ENCODE assay signal across 8 mouse cellular contexts in genomic region chr11:55113209-55113860, GRCm38 (mm10). TPM values are rescaled to one million over a fixed set of nuclear protein-coding genes. Genes with fewer than 3 reads are reported as not detected.
DNase-seq lines count a peak whose midpoint lies in the region; ATAC-seq lines count a peak whose summit lies in the region.

No protein-coding gene starts in this region.

- H3K9ac ChIP-seq in heart, embryonic 13.5 days = peak overlapping the region; percentile 33; the same call in 1 of the 2 replicates
- no peak overlapping the region for H3K9ac ChIP-seq in midbrain, embryonic 11.5 days (ENCODE audit: low read length)

- ATAC-seq in heart, embryonic 13.5 days (ENCODE audit: extremely low read depth, insufficient number of reproducible peaks, low FRiP score, low TSS enrichment) = no peak; the same call in 1 of the 2 replicates
- no peak for ATAC-seq in midbrain, embryonic 11.5 days (ENCODE audit: low FRiP score)

- peak; percentile 36 to 42 for DNase-seq in right cerebral cortex, postnatal 10 days (ENCODE audit: low spot score in 2 of 2)
- DNase-seq in right cerebral cortex, postnatal 25 days = no peak
- peak; percentile 53 to 63 for DNase-seq in lung, postnatal 4 days
- DNase-seq in cerebellum, adult 9-10 months = no peak
- no peak for DNase-seq in midbrain, embryonic 11.5 days (ENCODE audit: low spot score, missing footprints)
- DNase-seq in neural tube, embryonic 10.5 days (ENCODE audit: extremely low spot score, low spot score) = no peak
- no peak for DNase-seq in adrenal gland, postnatal 4 days (ENCODE audit: low spot score in 2 of 2)

- H3K4me3 ChIP-seq in heart, embryonic 13.5 days = no peak overlapping the region
- no peak overlapping the region for H3K4me3 ChIP-seq in midbrain, embryonic 11.5 days (ENCODE audit: low read depth, low read length)

- H3K27ac ChIP-seq in heart, embryonic 13.5 days (replicated peaks) = peak overlapping the region; percentile 86
- no peak overlapping the region for H3K27ac ChIP-seq in midbrain, embryonic 11.5 days (ENCODE audit: low read depth, low read length)

- peaks cover 4% of the 10 kb centered on the region; the same call in 1 of the 2 replicates for H3K9me3 ChIP-seq in heart, embryonic 13.5 days
- no peaks in the 10 kb centered on the region for H3K9me3 ChIP-seq in midbrain, embryonic 11.5 days (ENCODE audit: control insufficient read depth, low read length)

- WGBS in heart, embryonic 13.5 days = 34% methylated on average over 7 of the region's 7 CpGs
- 80% methylated on average over 7 of the region's 7 CpGs for WGBS in midbrain, embryonic 11.5 days

- H3K36me3 ChIP-seq in heart, embryonic 13.5 days = peaks cover 5% of the 10 kb centered on the region; the same call in 1 of the 2 replicates
- no peaks in the 10 kb centered on the region for H3K36me3 ChIP-seq in midbrain, embryonic 11.5 days (ENCODE audit: control insufficient read depth, insufficient read depth, low read length)

- no peaks in the 10 kb centered on the region for H3K27me3 ChIP-seq in heart, embryonic 13.5 days (replicated peaks)
- no peaks in the 10 kb centered on the region for H3K27me3 ChIP-seq in midbrain, embryonic 11.5 days (ENCODE audit: control insufficient read depth, insufficient read depth, low read length)

- H3K4me2 ChIP-seq in heart, embryonic 13.5 days = peak overlapping the region; percentile 35
- no peak overlapping the region for H3K4me2 ChIP-seq in midbrain, embryonic 11.5 days

- H3K4me1 ChIP-seq in heart, embryonic 13.5 days = peaks cover 30% of the 10 kb centered on the region
- no peaks in the 10 kb centered on the region for H3K4me1 ChIP-seq in midbrain, embryonic 11.5 days (ENCODE audit: control insufficient read depth, insufficient read depth, low read length)

RNA-seq across cellular contexts. Expression of gene Gm2a, which starts 15.4 kb away (rescaled TPM):
- 42.2 and 45.3 TPM in 2 replicates for polyA plus RNA-seq in heart, embryonic 13.5 days (2015; fragmentation: Nextera tagmentation; extraction: Ambion mirVana)
- polyA plus RNA-seq in midbrain, embryonic 11.5 days (2014; fragmentation: Nextera tagmentation; extraction: Ambion mirVana) = 14.0 and 15.0 TPM in 2 replicates
- 100 to 1,000 TPM; 114 to 115 TPM for total RNA-seq in adrenal gland, postnatal 4 days (2021)

RNA-seq across cellular contexts. Expression of gene Ccdc69, which starts 35.4 kb away (rescaled TPM):
- polyA plus RNA-seq in heart, embryonic 13.5 days (2015; fragmentation: Nextera tagmentation; extraction: Ambion mirVana) = 18.8 and 20.8 TPM in 2 replicates
- polyA plus RNA-seq in midbrain, embryonic 11.5 days (2014; fragmentation: Nextera tagmentation; extraction: Ambion mirVana) = 0.37 and 0.41 TPM in 2 replicates
- total RNA-seq in adrenal gland, postnatal 4 days (2021) = 1 to 10 TPM; 4.9 to 5.0 TPM

RNA-seq across cellular contexts. Expression of gene Slc36a3, which starts 38.2 kb away (rescaled TPM):
- polyA plus RNA-seq in heart, embryonic 13.5 days (2015; fragmentation: Nextera tagmentation; extraction: Ambion mirVana) = not detected in 2 replicates
- not detected in 2 replicates for polyA plus RNA-seq in midbrain, embryonic 11.5 days (2014; fragmentation: Nextera tagmentation; extraction: Ambion mirVana)
- not detected for total RNA-seq in adrenal gland, postnatal 4 days (2021)

Comparison
In these comparisons a context has a peak if more than half of its experiments do, and no peak if none do; other contexts are left out.
1. DNase-seq: peak in right cerebral cortex, postnatal 10 days (2 of 2) and lung, postnatal 4 days (2 of 2); none in right cerebral cortex, postnatal 25 days (single experiment), cerebellum, adult 9-10 months (single experiment), midbrain, embryonic 11.5 days (single experiment), neural tube, embryonic 10.5 days (single experiment) and adrenal gland, postnatal 4 days (0 of 2).
2. RNA of gene Ccdc69, which starts 35.4 kb away (polyA plus RNA-seq): 18.8 to 20.8 TPM in heart, embryonic 13.5 days; 0.37 to 0.41 TPM in midbrain, embryonic 11.5 days; every median in the first group is over 10 times any median in the second.